Mouse (Mus musculus): ENCODE results near the gene Ppp4r3b. TPM values are rescaled to one million over a fixed set of nuclear protein-coding genes. Genes with fewer than 3 reads are reported as not detected.
A peak's percentile ranks its signal among the peaks of the same experiment; 100 is the strongest.

Gene Ppp4r3b
- polyA plus RNA-seq, 1 experiment from 2014 or later, result 92.7 TPM

- H3K27ac ChIP-seq (replicated peaks; ENCODE audit: low read depth, low read length), result peak overlapping the region; percentile 96
- DNase-seq (no peak), ATAC-seq (ENCODE audit: low FRiP score, low TSS enrichment) (no peak)
- no peaks in the 10 kb centered on the region for H3K27me3 ChIP-seq (ENCODE audit: control insufficient read depth, insufficient read depth, low read length)
- H3K9me3 ChIP-seq (ENCODE audit: control insufficient read depth, low read length), result no peaks in the 10 kb centered on the region
- peaks cover 21% of the 10 kb centered on the region for H3K4me1 ChIP-seq (ENCODE audit: control insufficient read depth, insufficient read depth, low read length)
- H3K4me2 ChIP-seq (ENCODE audit: low read length), result peak overlapping the region; percentile 90
- H3K9ac ChIP-seq (replicated peaks; ENCODE audit: low read length), result peak overlapping the region; percentile 92
- H3K4me3 ChIP-seq (replicated peaks; ENCODE audit: low read depth, low read length), result peak overlapping the region; percentile 94
- WGBS, result 5% methylated on average over 13 of the region's 13 CpGs
- H3K36me3 ChIP-seq (ENCODE audit: control insufficient read depth, insufficient read depth, low read length), result peaks cover 2% of the 10 kb centered on the region; the same call in 1 of the 2 replicates
Observed at GRCm38 (mm10) chr11:29173706-29174436, 1.2 kb downstream of the Ppp4r3b start.

GRCm38 (mm10) chr11:29179319-29179718 lies 6.6 kb downstream of the Ppp4r3b start:
- ATAC-seq (ENCODE audit: low FRiP score, low TSS enrichment), result no peak
- H3K4me1 ChIP-seq (ENCODE audit: control insufficient read depth, insufficient read depth, low read length), result peaks cover 3% of the 10 kb centered on the region
- H3K4me3 ChIP-seq (replicated peaks; ENCODE audit: low read depth, low read length), result no peak overlapping the region
- H3K36me3 ChIP-seq (ENCODE audit: control insufficient read depth, insufficient read depth, low read length), result peaks cover 25% of the 10 kb centered on the region
- WGBS, result 93% methylated on average over 1 of the region's 1 CpGs
- H3K9ac ChIP-seq (replicated peaks; ENCODE audit: low read length), result no peak overlapping the region
- no peak overlapping the region for H3K27ac ChIP-seq (replicated peaks; ENCODE audit: low read depth, low read length)
- no peaks in the 10 kb centered on the region for H3K9me3 ChIP-seq (ENCODE audit: control insufficient read depth, low read length)
- H3K27me3 ChIP-seq (ENCODE audit: control insufficient read depth, insufficient read depth, low read length), result no peaks in the 10 kb centered on the region
- DNase-seq, result no peak
- H3K4me2 ChIP-seq (ENCODE audit: low read length), result no peak overlapping the region

- Histone ChIP-seq H3K27me3 (ENCODE audit: control insufficient read depth, insufficient read depth, low read length) (no peaks in the 10 kb centered on the region), H3K4me3 (replicated peaks; ENCODE audit: low read depth, low read length) (no peak overlapping the region), H3K36me3 (ENCODE audit: control insufficient read depth, insufficient read depth, low read length) (peaks cover 33% of the 10 kb centered on the region), H3K27ac (replicated peaks; ENCODE audit: low read depth, low read length) (no peak overlapping the region), H3K4me1 (ENCODE audit: control insufficient read depth, insufficient read depth, low read length) (no peaks in the 10 kb centered on the region), H3K9ac (replicated peaks; ENCODE audit: low read length) (no peak overlapping the region), H3K4me2 (ENCODE audit: low read length) (no peak overlapping the region), H3K9me3 (ENCODE audit: control insufficient read depth, low read length) (no peaks in the 10 kb centered on the region)
- DNase-seq, result peak; percentile 55
- 84% methylated on average over 3 of the region's 3 CpGs for WGBS
- no peak for ATAC-seq (ENCODE audit: low FRiP score, low TSS enrichment)
Observed at GRCm38 (mm10) chr11:29180657-29181056, 8.0 kb downstream of the Ppp4r3b start.

- WGBS, result 95% methylated on average over 5 of the region's 5 CpGs
Observed at GRCm38 (mm10) chr11:29181751-29182150, 9.1 kb downstream of the Ppp4r3b start.

GRCm38 (mm10) chr11:29188981-29189380 lies 16.3 kb downstream of the Ppp4r3b start:
- Histone ChIP-seq H3K27me3 (ENCODE audit: control insufficient read depth, insufficient read depth, low read length) (no peaks in the 10 kb centered on the region), H3K9me3 (ENCODE audit: control insufficient read depth, low read length) (no peaks in the 10 kb centered on the region), H3K9ac (replicated peaks; ENCODE audit: low read length) (no peak overlapping the region), H3K4me2 (ENCODE audit: low read length) (no peak overlapping the region), H3K4me1 (ENCODE audit: control insufficient read depth, insufficient read depth, low read length) (no peaks in the 10 kb centered on the region), H3K27ac (replicated peaks; ENCODE audit: low read depth, low read length) (no peak overlapping the region), H3K36me3 (ENCODE audit: control insufficient read depth, insufficient read depth, low read length) (peaks cover 47% of the 10 kb centered on the region), H3K4me3 (replicated peaks; ENCODE audit: low read depth, low read length) (no peak overlapping the region)
- ATAC-seq (ENCODE audit: low FRiP score, low TSS enrichment) (no peak), DNase-seq (no peak)
- 95% methylated on average over 2 of the region's 2 CpGs for WGBS

More at GRCm38 (mm10) chr11:29181751-29182150, 9.1 kb downstream of the Ppp4r3b start:
- Histone ChIP-seq H3K27ac (replicated peaks; ENCODE audit: low read depth, low read length) (no peak overlapping the region), H3K27me3 (ENCODE audit: control insufficient read depth, insufficient read depth, low read length) (no peaks in the 10 kb centered on the region), H3K9me3 (ENCODE audit: control insufficient read depth, low read length) (no peaks in the 10 kb centered on the region), H3K9ac (replicated peaks; ENCODE audit: low read length) (no peak overlapping the region), H3K4me3 (replicated peaks; ENCODE audit: low read depth, low read length) (no peak overlapping the region), H3K4me2 (ENCODE audit: low read length) (no peak overlapping the region), H3K36me3 (ENCODE audit: control insufficient read depth, insufficient read depth, low read length) (peaks cover 43% of the 10 kb centered on the region), H3K4me1 (ENCODE audit: control insufficient read depth, insufficient read depth, low read length) (no peaks in the 10 kb centered on the region)
- ATAC-seq (ENCODE audit: low FRiP score, low TSS enrichment), result no peak
- DNase-seq, result no peak

GRCm38 (mm10) chr11:29203653-29204052 lies 31.0 kb downstream of the Ppp4r3b start:
- DNase-seq (peak; percentile 31), ATAC-seq (ENCODE audit: low FRiP score, low TSS enrichment) (no peak)
- no peak overlapping the region for H3K9ac ChIP-seq (replicated peaks; ENCODE audit: low read length)
- no peak overlapping the region for H3K4me2 ChIP-seq (ENCODE audit: low read length)
- no peak overlapping the region for H3K27ac ChIP-seq (replicated peaks; ENCODE audit: low read depth, low read length)
- no peaks in the 10 kb centered on the region for H3K4me1 ChIP-seq (ENCODE audit: control insufficient read depth, insufficient read depth, low read length)
- WGBS, result 94% methylated on average over 5 of the region's 5 CpGs
- no peaks in the 10 kb centered on the region for H3K27me3 ChIP-seq (ENCODE audit: control insufficient read depth, insufficient read depth, low read length)
- H3K4me3 ChIP-seq (replicated peaks; ENCODE audit: low read depth, low read length), result no peak overlapping the region
- no peaks in the 10 kb centered on the region for H3K9me3 ChIP-seq (ENCODE audit: control insufficient read depth, low read length)
- H3K36me3 ChIP-seq (ENCODE audit: control insufficient read depth, insufficient read depth, low read length), result peaks cover 53% of the 10 kb centered on the region

- Histone ChIP-seq H3K27ac (replicated peaks; ENCODE audit: low read depth, low read length) (no peak overlapping the region), H3K27me3 (ENCODE audit: control insufficient read depth, insufficient read depth, low read length) (no peaks in the 10 kb centered on the region), H3K9me3 (ENCODE audit: control insufficient read depth, low read length) (no peaks in the 10 kb centered on the region), H3K4me3 (replicated peaks; ENCODE audit: low read depth, low read length) (no peak overlapping the region), H3K36me3 (ENCODE audit: control insufficient read depth, insufficient read depth, low read length) (peaks cover 47% of the 10 kb centered on the region), H3K4me1 (ENCODE audit: control insufficient read depth, insufficient read depth, low read length) (no peaks in the 10 kb centered on the region), H3K9ac (replicated peaks; ENCODE audit: low read length) (no peak overlapping the region), H3K4me2 (ENCODE audit: low read length) (no peak overlapping the region)
- DNase-seq (no peak), ATAC-seq (ENCODE audit: low FRiP score, low TSS enrichment) (no peak)
- 96% methylated on average over 2 of the region's 2 CpGs for WGBS
Observed at GRCm38 (mm10) chr11:29209774-29210173, 37.1 kb downstream of the Ppp4r3b start.

GRCm38 (mm10) chr11:29216196-29216595 lies 43.5 kb downstream of the Ppp4r3b start:
- Histone ChIP-seq H3K36me3 (ENCODE audit: control insufficient read depth, insufficient read depth, low read length) (peaks cover 70% of the 10 kb centered on the region), H3K9me3 (ENCODE audit: control insufficient read depth, low read length) (no peaks in the 10 kb centered on the region), H3K27me3 (ENCODE audit: control insufficient read depth, insufficient read depth, low read length) (no peaks in the 10 kb centered on the region), H3K4me2 (ENCODE audit: low read length) (no peak overlapping the region), H3K4me1 (ENCODE audit: control insufficient read depth, insufficient read depth, low read length) (no peaks in the 10 kb centered on the region), H3K4me3 (replicated peaks; ENCODE audit: low read depth, low read length) (no peak overlapping the region), H3K27ac (replicated peaks; ENCODE audit: low read depth, low read length) (no peak overlapping the region), H3K9ac (replicated peaks; ENCODE audit: low read length) (no peak overlapping the region)
- ATAC-seq (ENCODE audit: low FRiP score, low TSS enrichment) (no peak), DNase-seq (no peak)
- 92% methylated on average over 2 of the region's 2 CpGs for WGBS

GRCm38 (mm10) chr11:29219055-29219454 lies 46.4 kb downstream of the Ppp4r3b start:
- H3K27me3 ChIP-seq (ENCODE audit: control insufficient read depth, insufficient read depth, low read length), result no peaks in the 10 kb centered on the region
- no peaks in the 10 kb centered on the region for H3K4me1 ChIP-seq (ENCODE audit: control insufficient read depth, insufficient read depth, low read length)
- no peak overlapping the region for H3K27ac ChIP-seq (replicated peaks; ENCODE audit: low read depth, low read length)
- H3K9ac ChIP-seq (replicated peaks; ENCODE audit: low read length), result no peak overlapping the region
- DNase-seq, result no peak
- ATAC-seq (ENCODE audit: low FRiP score, low TSS enrichment), result no peak
- no peak overlapping the region for H3K4me2 ChIP-seq (ENCODE audit: low read length)
- H3K36me3 ChIP-seq (ENCODE audit: control insufficient read depth, insufficient read depth, low read length), result peaks cover 77% of the 10 kb centered on the region
- H3K9me3 ChIP-seq (ENCODE audit: control insufficient read depth, low read length), result no peaks in the 10 kb centered on the region
- H3K4me3 ChIP-seq (replicated peaks; ENCODE audit: low read depth, low read length), result no peak overlapping the region

Measured in midbrain, embryonic 14.5 days (tissue).